Mouse (Mus musculus): Measurements from ENCODE around the gene Cd300c. TPM values are rescaled to one million over a fixed set of nuclear protein-coding genes. Genes with fewer than 3 reads are reported as not detected.

Cd300c gene
- total RNA-seq, 2 experiments from 2014 or later = not detected

Other genes starting within 250 kb of the Cd300c start
- gene Dnaic2, start 241.7 kb downstream of the Cd300c start, total RNA-seq (2021) = under 1 TPM; 0.79 to 0.88 TPM
- gene Kif19a, start 203.8 kb downstream of the Cd300c start, total RNA-seq (2021) = under 1 TPM; 0.26 to 0.81 TPM
- gene Btbd17, start 173.2 kb downstream of the Cd300c start, total RNA-seq (2021) = under 1 TPM; 0.17 to 0.25 TPM
- gene Gpr142, start 170.2 kb downstream of the Cd300c start, total RNA-seq (2021) = not detected
- gene Gprc5c, start 118.0 kb downstream of the Cd300c start, total RNA-seq (2021) = 10 to 100 TPM; 11.9 to 12.1 TPM
- under 1 TPM; 0.79 to 0.83 TPM for gene Cd300a, start 79.1 kb downstream of the Cd300c start, total RNA-seq (2021)
- under 1 TPM; 0.19 to 0.32 TPM for gene Cd300lb, start 34.8 kb downstream of the Cd300c start, total RNA-seq (2021)
- gene Cd300ld, start 20.8 kb upstream of the Cd300c start, total RNA-seq (2021) = under 1 TPM; 0.29 to 0.41 TPM
- 1 to 10 TPM in 1 of 2 experiments, under 1 TPM in 1; 0.97 to 1.1 TPM for gene Cd300c2, start 32.7 kb upstream of the Cd300c start, total RNA-seq (2021)
- not detected for gene Cd300ld2, start 47.0 kb upstream of the Cd300c start, total RNA-seq (2021)
- gene Cd300ld4, start 57.9 kb upstream of the Cd300c start, total RNA-seq (2021) = not detected
- gene Cd300ld5, start 68.6 kb upstream of the Cd300c start, total RNA-seq (2021) = under 1 TPM in 1 of 2 experiments, not detected in 1; 0.79 TPM
- gene Cd300ld3, start 79.3 kb upstream of the Cd300c start, total RNA-seq (2021) = 1 to 10 TPM; 1.6 to 2.2 TPM
- gene Cd300e, start 93.0 kb upstream of the Cd300c start, total RNA-seq (2021) = under 1 TPM in 1 of 2 experiments, not detected in 1; 0.11 TPM
- gene Rab37, start 122.3 kb upstream of the Cd300c start, total RNA-seq (2021) = 1 to 10 TPM; 1.0 to 1.1 TPM
- under 1 TPM; 0.31 to 0.52 TPM for gene Cd300lf, start 164.8 kb upstream of the Cd300c start, total RNA-seq (2021)
- 10 to 100 TPM; 13.9 to 15.3 TPM for gene Slc9a3r1, start 194.2 kb upstream of the Cd300c start, total RNA-seq (2021)
- gene Tmem104, start 218.3 kb upstream of the Cd300c start, total RNA-seq (2021) = 1 to 10 TPM; 5.2 to 9.3 TPM
- 10 to 100 TPM; 11.9 to 12.0 TPM for gene Nat9, start 218.7 kb upstream of the Cd300c start, total RNA-seq (2021)